Mouse (Mus musculus): ENCODE results near the gene Mypop. TPM values are rescaled to one million over a fixed set of nuclear protein-coding genes. Genes with fewer than 3 reads are reported as not detected.

Mypop gene
- total and polyA plus RNA-seq, 2 experiments from 2014 or later: 5.0 to 16.0 TPM

DNA sequence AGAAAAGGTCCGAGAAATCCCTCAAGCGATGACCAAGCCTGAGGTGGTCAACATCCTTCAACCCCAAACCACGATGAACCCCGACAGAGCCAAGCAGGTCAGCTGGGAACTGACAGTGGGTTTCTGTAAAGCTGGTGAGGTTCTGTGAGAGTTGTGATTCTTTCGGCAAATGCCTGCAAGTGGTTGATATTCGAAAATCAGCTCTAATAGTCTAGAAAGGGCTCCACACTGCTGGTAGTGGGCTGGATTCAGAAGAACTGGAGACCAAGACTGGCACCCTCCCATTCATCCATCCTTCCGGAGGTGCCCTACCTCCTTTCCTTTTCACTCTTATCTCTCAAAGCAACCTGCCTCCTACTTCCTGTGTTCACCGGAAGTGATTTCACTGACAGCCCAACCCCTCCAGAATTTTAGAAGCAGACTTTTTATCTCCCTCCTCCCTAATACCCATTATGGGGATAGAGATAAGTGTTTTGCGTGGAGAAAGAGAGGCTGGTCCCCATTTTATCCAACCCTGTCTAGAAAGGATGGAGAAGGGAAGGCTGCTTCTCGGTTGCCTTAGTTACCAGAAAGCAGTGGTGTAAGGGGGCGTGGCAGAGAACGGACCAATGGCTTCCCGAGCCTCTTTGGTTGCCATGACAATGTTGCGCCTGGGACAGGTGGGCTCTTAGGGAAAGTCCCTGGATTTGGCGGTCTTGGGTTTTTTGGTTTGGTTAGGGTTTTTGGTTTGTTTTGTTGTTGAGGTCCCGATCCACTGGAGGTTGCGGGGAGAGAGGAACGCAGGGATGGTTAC is 40.3 kb upstream of the Mypop start:
- peaks cover 38% of the 10 kb centered on the region for H3K36me3 ChIP-seq (ENCODE audit: insufficient read depth, low read length)
- peaks cover 27% of the 10 kb centered on the region; the same call in 1 of the 2 replicates for H3K4me1 ChIP-seq (ENCODE audit: insufficient read depth, low read length)
- DNase-seq (ENCODE audit: low spot score) (peak; percentile 82), ATAC-seq (ENCODE audit: low FRiP score) (peak; percentile 68)
- TF ChIP-seq CTCF (IDR thresholded peaks at IDR 0.05): 0 out of 2 replicates have a peak, but pooled peaks have one; percentile 9
- no peaks in the 10 kb centered on the region for H3K27me3 ChIP-seq (ENCODE audit: insufficient read depth, low read length)
- 0 out of 2 replicates have a peak overlapping the region, but pooled peaks have one; percentile 2 for H3K4me3 ChIP-seq (ENCODE audit: low read depth, low read length)
- H3K9ac ChIP-seq (replicated peaks; ENCODE audit: low read length, poor library complexity, severe bottlenecking): peak overlapping the region; percentile 42; the same call in 1 of the 2 replicates
- no peaks in the 10 kb centered on the region for H3K9me3 ChIP-seq (ENCODE audit: low read length)
- H3K27ac ChIP-seq (ENCODE audit: low read depth, low read length): peak overlapping the region; percentile 88
- H3K4me2 ChIP-seq (ENCODE audit: low read depth, low read length, poor library complexity, severe bottlenecking): peak overlapping the region; percentile 32
- WGBS: 13% methylated on average over 18 of the region's 18 CpGs

DNA sequence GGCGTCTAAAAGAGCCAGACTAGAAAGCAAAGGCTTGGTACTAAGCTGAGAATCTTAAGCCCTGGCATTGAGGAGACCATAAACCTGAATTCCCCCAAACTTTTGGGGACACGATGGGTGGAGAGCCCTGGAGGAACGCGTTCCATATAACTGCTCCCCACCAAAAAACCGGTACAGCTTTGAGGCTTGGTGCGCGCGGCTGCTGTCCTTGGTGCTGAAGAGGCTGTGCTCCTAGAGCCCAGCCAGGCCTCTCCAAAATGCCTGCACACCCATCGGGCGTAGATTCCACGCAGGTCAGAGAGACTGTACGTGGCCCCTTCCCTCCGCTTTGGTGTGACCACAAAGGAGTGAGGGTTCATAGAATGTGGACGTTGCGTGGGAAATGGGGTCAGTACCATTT is 39.6 kb upstream of the Mypop start:
- Histone ChIP-seq H3K27me3 (ENCODE audit: insufficient read depth, low read length) (no peaks in the 10 kb centered on the region), H3K9ac (replicated peaks; ENCODE audit: low read length, poor library complexity, severe bottlenecking) (0 out of 2 replicates have a peak overlapping the region, but pooled peaks have one; percentile 19), H3K4me3 (ENCODE audit: low read depth, low read length) (no peak overlapping the region), H3K27ac (ENCODE audit: low read depth, low read length) (peak overlapping the region; percentile 88), H3K36me3 (ENCODE audit: insufficient read depth, low read length) (peaks cover 37% of the 10 kb centered on the region), H3K4me2 (ENCODE audit: low read depth, low read length, poor library complexity, severe bottlenecking) (peak overlapping the region; percentile 32), H3K9me3 (ENCODE audit: low read length) (no peaks in the 10 kb centered on the region), H3K4me1 (ENCODE audit: insufficient read depth, low read length) (peaks cover 27% of the 10 kb centered on the region; the same call in 1 of the 2 replicates)
- ATAC-seq (ENCODE audit: low FRiP score): no peak
- no peak for DNase-seq (ENCODE audit: low spot score)
- no peak for TF ChIP-seq CTCF (IDR thresholded peaks at IDR 0.05)
- WGBS: 28% methylated on average over 15 of the region's 15 CpGs

GRCm38 (mm10) chr7:18957569-18958383 is 33.3 kb upstream of the Mypop start:
- H3K9ac ChIP-seq (replicated peaks; ENCODE audit: low read length, poor library complexity, severe bottlenecking): peak overlapping the region; percentile 59
- peaks cover 10% of the 10 kb centered on the region for H3K4me1 ChIP-seq (ENCODE audit: insufficient read depth, low read length)
- peaks cover 22% of the 10 kb centered on the region for H3K36me3 ChIP-seq (ENCODE audit: insufficient read depth, low read length)
- peak; percentile 72 for DNase-seq (ENCODE audit: low spot score)
- H3K4me2 ChIP-seq (ENCODE audit: low read depth, low read length, poor library complexity, severe bottlenecking): peak overlapping the region; percentile 56
- no peaks in the 10 kb centered on the region for H3K27me3 ChIP-seq (ENCODE audit: insufficient read depth, low read length)
- 0 out of 2 replicates have a peak, but pooled peaks have one; percentile 10 for TF ChIP-seq CTCF (IDR thresholded peaks at IDR 0.05)
- ATAC-seq (ENCODE audit: low FRiP score): peak; percentile 24; the same call in 1 of the 2 replicates
- 3% methylated on average over 66 of the region's 107 CpGs for WGBS
- H3K4me3 ChIP-seq (ENCODE audit: low read depth, low read length): peak overlapping the region; percentile 29
- 0 out of 2 replicates have a peak overlapping the region, but pooled peaks have one; percentile 51 for H3K27ac ChIP-seq (ENCODE audit: low read depth, low read length)
- H3K9me3 ChIP-seq (ENCODE audit: low read length): no peaks in the 10 kb centered on the region

- H3K9me3 ChIP-seq (ENCODE audit: low read length): no peaks in the 10 kb centered on the region
- H3K36me3 ChIP-seq (ENCODE audit: insufficient read depth, low read length): peaks cover 22% of the 10 kb centered on the region
- H3K9ac ChIP-seq (replicated peaks; ENCODE audit: low read length, poor library complexity, severe bottlenecking): peak overlapping the region; percentile 59
- no peak for DNase-seq (ENCODE audit: low spot score)
- no peak for ATAC-seq (ENCODE audit: low FRiP score)
- H3K27ac ChIP-seq (ENCODE audit: low read depth, low read length): peak overlapping the region; percentile 26; the same call in 1 of the 2 replicates
- peaks cover 12% of the 10 kb centered on the region for H3K4me1 ChIP-seq (ENCODE audit: insufficient read depth, low read length)
- H3K27me3 ChIP-seq (ENCODE audit: insufficient read depth, low read length): no peaks in the 10 kb centered on the region
- 15% methylated on average over 20 of the region's 21 CpGs for WGBS
- peak overlapping the region; percentile 56 for H3K4me2 ChIP-seq (ENCODE audit: low read depth, low read length, poor library complexity, severe bottlenecking)
- peak overlapping the region; percentile 29 for H3K4me3 ChIP-seq (ENCODE audit: low read depth, low read length)
- no peak for TF ChIP-seq CTCF (IDR thresholded peaks at IDR 0.05)
These were observed 32.7 kb upstream of the Mypop start for GRCm38 (mm10) chr7:18958384-18958766.

DNA sequence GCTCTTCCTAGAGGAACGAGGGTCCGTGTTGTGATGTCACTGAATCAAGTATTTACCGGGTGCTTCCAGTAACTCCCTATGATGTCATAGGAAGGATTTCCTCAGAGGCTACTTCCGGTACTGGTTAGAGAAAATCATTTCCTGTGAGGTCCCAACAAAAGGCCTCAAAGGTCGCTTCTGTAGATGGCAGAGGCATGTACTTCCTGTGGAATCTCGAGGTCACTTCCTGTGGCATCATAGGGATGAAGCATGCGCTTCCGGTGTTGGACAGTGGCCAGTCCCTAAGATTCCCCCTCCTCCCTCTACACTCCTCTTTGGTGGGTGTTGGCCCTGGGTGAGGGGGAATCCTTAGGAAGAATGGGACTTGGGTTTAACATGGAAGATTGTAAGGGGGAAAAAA is 31.6 kb upstream of the Mypop start:
- no peaks in the 10 kb centered on the region for H3K27me3 ChIP-seq (ENCODE audit: insufficient read depth, low read length)
- no peaks in the 10 kb centered on the region for H3K9me3 ChIP-seq (ENCODE audit: low read length)
- H3K9ac ChIP-seq (replicated peaks; ENCODE audit: low read length, poor library complexity, severe bottlenecking): no peak overlapping the region
- WGBS: 63% methylated on average over 8 of the region's 8 CpGs
- no peak for TF ChIP-seq CTCF (IDR thresholded peaks at IDR 0.05)
- ATAC-seq (ENCODE audit: low FRiP score) (no peak), DNase-seq (ENCODE audit: low spot score) (no peak)
- peaks cover 12% of the 10 kb centered on the region for H3K4me1 ChIP-seq (ENCODE audit: insufficient read depth, low read length)
- H3K27ac ChIP-seq (ENCODE audit: low read depth, low read length): 0 out of 2 replicates have a peak overlapping the region, but pooled peaks have one; percentile 26
- H3K36me3 ChIP-seq (ENCODE audit: insufficient read depth, low read length): peaks cover 16% of the 10 kb centered on the region; the same call in 1 of the 2 replicates
- no peak overlapping the region for H3K4me2 ChIP-seq (ENCODE audit: low read depth, low read length, poor library complexity, severe bottlenecking)
- H3K4me3 ChIP-seq (ENCODE audit: low read depth, low read length): no peak overlapping the region
